Mouse (Mus musculus) embryonic facial prominence, embryonic 11.5 days (tissue): ENCODE results near the gene Nt5c3b. TPM values are rescaled to one million over a fixed set of nuclear protein-coding genes. Genes with fewer than 3 reads are reported as not detected.

Experiments used
- ATAC-seq: fragments of 200-750 bp; cut with Nextera tagmentation; replicated peaks from 2 replicates; pipeline ENCODE4 v1.8.0; 2017; ENCODE audit warnings: low read depth; ENCODE audit not compliant: insufficient number of reproducible peaks, low FRiP score, low TSS enrichment
- DNase-seq: peaks from one replicate; pipeline ENCODE4 v3.0.0-alpha.2; 2015; ENCODE audit warnings: low spot score
- H3K27ac ChIP-seq: fragments of 300-500 bp; sonication (generic); replicated peaks from 2 replicates; pipeline ENCODE4 v1.5.1; 2014; ENCODE audit warnings: mild to moderate bottlenecking, low read depth, low read length, control low read depth
- H3K27me3 ChIP-seq: fragments of 300-500 bp; sonication (generic); 2 replicates; pipeline ENCODE4 v1.6.1; 2014; ENCODE audit warnings: mild to moderate bottlenecking, low read length, moderate library complexity, mixed read lengths; ENCODE audit not compliant: control insufficient read depth, insufficient read depth
- H3K36me3 ChIP-seq: fragments of 300-500 bp; sonication (generic); replicated peaks from 2 replicates; pipeline ENCODE4 v1.6.1; 2014; ENCODE audit warnings: low read depth, mild to moderate bottlenecking, low read length, moderate library complexity, mixed read lengths; ENCODE audit not compliant: control insufficient read depth, insufficient read depth
- H3K4me1 ChIP-seq: fragments of 300-500 bp; sonication (generic); 2 replicates; pipeline ENCODE4 v1.6.1; 2014; ENCODE audit warnings: low read length, mixed read lengths; ENCODE audit not compliant: control insufficient read depth, insufficient read depth
- H3K4me2 ChIP-seq: fragments of 300-500 bp; sonication (generic); 2 replicates; pipeline ENCODE4 v1.6.1; 2014; ENCODE audit warnings: low read depth, mild to moderate bottlenecking, control low read depth, low read length, moderate library complexity
- H3K4me3 ChIP-seq: fragments of 300-500 bp; sonication (generic); 2 replicates; pipeline ENCODE4 v1.5.1; 2014; ENCODE audit warnings: low read depth, low read length, control low read depth
- H3K9ac ChIP-seq: fragments of 300-500 bp; sonication (generic); replicated peaks from 2 replicates; pipeline ENCODE4 v1.6.1; 2014; ENCODE audit warnings: mild to moderate bottlenecking, control low read depth, low read length
- H3K9me3 ChIP-seq: fragments of 300-500 bp; sonication (generic); replicated peaks from 2 replicates; pipeline ENCODE4 v1.6.1; 2016; ENCODE audit warnings: mild to moderate bottlenecking, low read length, inconsistent platforms, mixed read lengths; ENCODE audit not compliant: control insufficient read depth
- WGBS: fragments of 180-500 bp; shearing (Covaris S2); extraction: QIAGEN DNeasy Blood & Tissue Kit; methylation state at CpG from one replicate; pipeline ENCODE4 v1.1.7; 2014; 5-methylcytosine and 5-hydroxymethylcytosine counted together
- polyA plus RNA-seq: library from polyadenylated mRNA; unstranded; fragments of >200 nt; fragmentation: Nextera tagmentation; extraction: Ambion mirVana; gene quantifications from 2 replicates; pipeline ENCODE4 v1.2.1, GENCODE M21; 2014

The Nt5c3b gene
- polyA plus RNA-seq, 1 experiment from 2014 or later: 136 TPM

DNA sequence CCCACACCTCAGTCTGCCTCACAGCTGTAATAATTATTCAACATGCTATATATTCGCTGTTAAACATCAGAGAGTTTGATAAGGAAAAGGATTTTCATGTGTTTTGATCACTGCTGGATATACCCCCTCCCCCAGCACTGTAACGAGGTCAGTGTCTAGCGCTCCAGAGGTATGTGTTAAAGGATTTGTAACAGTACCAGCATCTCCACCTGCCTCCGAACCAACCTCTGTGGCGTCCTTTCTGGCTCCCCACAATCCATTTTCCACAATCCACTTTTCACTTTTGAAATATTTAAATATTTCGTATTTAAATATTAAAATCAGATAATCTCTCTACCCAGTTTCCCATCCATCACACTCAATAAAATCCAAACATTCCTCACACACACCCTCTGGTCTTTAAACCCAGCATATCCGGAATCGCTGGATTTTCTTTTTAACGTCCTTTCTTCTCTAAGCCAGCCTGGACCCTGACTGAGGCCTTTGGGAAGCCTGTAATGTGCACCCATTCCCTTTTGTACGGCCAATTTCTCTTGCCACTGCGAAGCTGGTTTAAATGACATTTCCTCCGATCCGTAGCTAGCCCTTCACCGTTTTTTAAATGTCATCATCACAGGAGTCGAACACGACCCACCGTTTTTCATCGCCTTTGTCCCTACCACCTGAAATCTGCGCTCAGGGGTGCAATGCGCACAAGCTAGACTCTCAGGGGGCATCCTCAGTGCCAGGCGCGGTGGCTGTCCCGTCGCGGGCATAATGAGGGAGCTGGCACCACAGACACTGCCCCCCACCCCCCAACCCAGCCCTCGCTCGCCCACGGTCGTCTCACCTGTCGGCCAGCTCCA, 30.0 kb upstream of the Nt5c3b start:
- H3K4me2 ChIP-seq: peak overlapping the region; percentile 84
- peak overlapping the region; percentile 94 for H3K9ac ChIP-seq
- no peaks in the 10 kb centered on the region; the same call in 1 of the 2 replicates for H3K4me1 ChIP-seq
- no peaks in the 10 kb centered on the region for H3K9me3 ChIP-seq
- H3K27ac ChIP-seq: 0 out of 2 replicates have a peak overlapping the region, but pooled peaks have one; percentile 36
- WGBS: 4% methylated on average over 30 of the region's 30 CpGs
- H3K4me3 ChIP-seq: peak overlapping the region; percentile 95
- H3K36me3 ChIP-seq: no peaks in the 10 kb centered on the region
- H3K27me3 ChIP-seq: no peaks in the 10 kb centered on the region
- ATAC-seq (no peak), DNase-seq (no peak)

DNA sequence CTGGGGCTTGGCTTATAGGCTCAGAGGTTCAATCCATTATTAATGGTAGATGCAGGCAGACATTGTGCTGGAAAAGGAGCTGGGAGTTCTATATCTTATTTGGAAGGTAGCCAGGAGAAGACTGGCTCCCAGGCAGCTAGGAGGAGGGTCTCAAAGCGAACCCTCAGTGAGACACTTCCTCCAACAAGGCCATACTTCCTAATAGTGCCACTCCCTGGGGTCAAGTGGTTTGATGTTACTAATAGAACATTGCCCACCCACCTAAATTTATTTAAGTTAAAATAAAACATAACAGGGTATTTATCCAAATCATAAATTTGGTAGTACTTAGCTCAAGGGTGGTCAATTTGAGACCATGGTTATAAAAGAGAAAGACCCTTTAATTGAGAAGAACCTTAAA, 24.2 kb upstream of the Nt5c3b start:
- ATAC-seq: no peak

DNA sequence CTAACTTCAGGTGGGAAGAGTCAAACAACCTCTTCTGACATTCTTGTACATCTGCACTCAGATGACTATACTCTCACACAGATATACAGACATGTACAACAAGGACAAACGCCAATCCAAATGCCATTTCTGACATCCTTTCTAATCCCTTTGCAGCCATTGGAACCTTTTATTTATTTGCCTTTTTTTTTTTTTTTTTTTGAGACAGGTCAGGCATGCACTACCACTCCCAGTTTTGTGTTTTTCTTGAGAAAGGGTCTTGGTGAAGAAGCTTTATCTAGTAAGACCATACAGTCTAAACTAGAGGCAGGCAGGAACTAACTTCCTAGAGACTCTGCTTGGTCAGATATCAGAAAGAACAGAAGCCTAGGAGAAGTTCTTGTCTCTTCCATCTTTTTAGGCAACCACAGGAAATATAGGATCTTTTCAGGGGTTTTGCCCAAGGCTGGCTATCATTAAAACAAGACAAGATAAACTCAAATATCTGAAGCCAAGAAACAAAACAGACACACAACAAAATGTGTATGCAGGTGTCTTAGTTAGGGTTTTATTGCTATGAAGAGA, 23.7 kb upstream of the Nt5c3b start:
- peaks cover 5% of the 10 kb centered on the region; the same call in 1 of the 2 replicates for H3K36me3 ChIP-seq
- H3K9me3 ChIP-seq: no peaks in the 10 kb centered on the region
- no peak overlapping the region for H3K9ac ChIP-seq
- WGBS: 93% methylated on average over 1 of the region's 1 CpGs
- no peaks in the 10 kb centered on the region; the same call in 1 of the 2 replicates for H3K4me1 ChIP-seq
- H3K4me2 ChIP-seq: no peak overlapping the region
- ATAC-seq: no peak
- DNase-seq: no peak
- no peaks in the 10 kb centered on the region for H3K27me3 ChIP-seq
- no peak overlapping the region for H3K4me3 ChIP-seq
- H3K27ac ChIP-seq: no peak overlapping the region

More for the DNA sequence above, 24.2 kb upstream of the Nt5c3b start:
- H3K9ac ChIP-seq: no peak overlapping the region
- H3K4me3 ChIP-seq: no peak overlapping the region
- H3K9me3 ChIP-seq: no peaks in the 10 kb centered on the region
- H3K36me3 ChIP-seq: peaks cover 5% of the 10 kb centered on the region; the same call in 1 of the 2 replicates
- H3K27ac ChIP-seq: no peak overlapping the region
- no peaks in the 10 kb centered on the region for H3K27me3 ChIP-seq
- no peak overlapping the region for H3K4me2 ChIP-seq
- DNase-seq: no peak
- WGBS: 80% methylated on average over 1 of the region's 1 CpGs
- H3K4me1 ChIP-seq: no peaks in the 10 kb centered on the region; the same call in 1 of the 2 replicates

- WGBS: 96% methylated on average over 10 of the region's 10 CpGs
- Histone ChIP-seq H3K9ac (no peak overlapping the region), H3K36me3 (peaks cover 5% of the 10 kb centered on the region; the same call in 1 of the 2 replicates), H3K27me3 (no peaks in the 10 kb centered on the region), H3K27ac (no peak overlapping the region), H3K4me2 (no peak overlapping the region), H3K9me3 (no peaks in the 10 kb centered on the region), H3K4me1 (no peaks in the 10 kb centered on the region), H3K4me3 (no peak overlapping the region)
- DNase-seq (no peak), ATAC-seq (no peak)
Measured at GRCm38 (mm10) chr11:100462699-100463098, 21.1 kb upstream of the Nt5c3b start.

DNA sequence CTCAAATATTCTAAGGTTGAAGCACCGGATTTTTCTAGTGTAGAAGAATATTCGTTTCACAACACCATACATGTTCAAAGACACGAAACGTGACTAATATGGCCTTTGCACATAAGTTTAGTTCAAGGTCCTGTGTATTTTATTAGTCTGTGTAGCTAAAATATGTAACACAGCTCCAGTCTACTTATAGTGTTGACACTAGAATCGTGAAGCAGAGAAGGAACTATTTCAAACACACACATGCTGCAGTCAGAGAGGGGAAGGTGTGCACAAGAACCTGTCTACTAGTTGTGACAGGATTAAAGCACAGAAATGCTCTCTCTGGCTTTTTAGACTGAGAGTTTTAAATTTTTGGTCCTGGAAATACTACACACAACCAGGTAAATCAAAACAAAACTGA, 16.1 kb upstream of the Nt5c3b start:
- no peak overlapping the region for H3K9ac ChIP-seq
- no peak overlapping the region for H3K4me2 ChIP-seq
- H3K27ac ChIP-seq: no peak overlapping the region
- H3K9me3 ChIP-seq: no peaks in the 10 kb centered on the region
- ATAC-seq (no peak), DNase-seq (no peak)
- WGBS: 92% methylated on average over 5 of the region's 5 CpGs
- no peaks in the 10 kb centered on the region for H3K27me3 ChIP-seq
- H3K36me3 ChIP-seq: peaks cover 3% of the 10 kb centered on the region
- no peaks in the 10 kb centered on the region for H3K4me1 ChIP-seq
- H3K4me3 ChIP-seq: no peak overlapping the region

DNA sequence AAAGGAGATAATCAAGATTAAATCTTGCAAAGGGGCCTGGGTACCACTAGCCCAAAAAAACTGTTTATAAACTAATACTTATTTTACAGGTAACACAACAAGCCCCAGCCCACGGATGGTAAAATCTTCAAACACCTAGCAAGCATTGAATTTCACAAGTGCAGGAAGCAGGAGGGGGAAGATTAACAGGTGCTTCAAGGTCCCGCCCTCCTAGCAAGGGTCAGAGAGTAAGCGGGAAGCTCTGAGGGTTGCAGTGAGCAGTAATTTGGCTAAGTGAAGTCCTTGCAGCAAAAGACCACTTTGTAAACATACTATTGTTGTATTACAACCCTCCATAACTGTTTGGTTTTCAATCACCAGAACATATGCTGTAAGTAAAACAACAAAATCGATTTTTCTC, 15.6 kb upstream of the Nt5c3b start:
- WGBS: 79% methylated on average over 4 of the region's 4 CpGs
- no peak overlapping the region for H3K9ac ChIP-seq
- no peak overlapping the region for H3K27ac ChIP-seq
- no peak overlapping the region for H3K4me3 ChIP-seq
- no peak overlapping the region for H3K4me2 ChIP-seq
- no peaks in the 10 kb centered on the region for H3K4me1 ChIP-seq
- H3K9me3 ChIP-seq: no peaks in the 10 kb centered on the region
- ATAC-seq: no peak
- no peak for DNase-seq
- H3K36me3 ChIP-seq: peaks cover 3% of the 10 kb centered on the region
- H3K27me3 ChIP-seq: no peaks in the 10 kb centered on the region

- Histone ChIP-seq H3K9me3 (no peaks in the 10 kb centered on the region), H3K27me3 (no peaks in the 10 kb centered on the region), H3K4me1 (no peaks in the 10 kb centered on the region), H3K4me3 (no peak overlapping the region), H3K9ac (no peak overlapping the region), H3K4me2 (no peak overlapping the region), H3K36me3 (no peaks in the 10 kb centered on the region), H3K27ac (no peak overlapping the region)
- ATAC-seq: no peak
- 89% methylated on average over 6 of the region's 6 CpGs for WGBS
- DNase-seq: no peak
Measured at GRCm38 (mm10) chr11:100442625-100443024, 1.0 kb upstream of the Nt5c3b start.
